Mouse (Mus musculus) embryonic facial prominence, embryonic 13.5 days (tissue): Measurements from ENCODE around the gene Ctnna2. TPM values are rescaled to one million over a fixed set of nuclear protein-coding genes. Genes with fewer than 3 reads are reported as not detected.

Experiments used
- ATAC-seq: fragments of 200-750 bp; cut with Nextera tagmentation; 2 replicates; pipeline ENCODE4 v1.8.0; 2017; ENCODE audit warnings: low read depth; ENCODE audit not compliant: insufficient number of reproducible peaks, insufficient read depth, low FRiP score, low TSS enrichment
- H3K27ac ChIP-seq: fragments of 300-500 bp; sonication (generic); 2 replicates; pipeline ENCODE4 v1.5.1; 2015; ENCODE audit warnings: moderate library complexity, mild to moderate bottlenecking, inconsistent platforms
- H3K27me3 ChIP-seq: fragments of 300-500 bp; sonication (generic); 2 replicates; pipeline ENCODE4 v1.6.1; 2015; ENCODE audit warnings: mild to moderate bottlenecking, inconsistent platforms
- H3K36me3 ChIP-seq: fragments of 300-500 bp; sonication (generic); 2 replicates; pipeline ENCODE4 v1.6.1; 2015; ENCODE audit warnings: mild to moderate bottlenecking, inconsistent platforms
- H3K4me1 ChIP-seq: fragments of 300-500 bp; sonication (generic); 2 replicates; pipeline ENCODE4 v1.6.1; 2015; ENCODE audit warnings: inconsistent platforms
- H3K4me2 ChIP-seq: fragments of 300-500 bp; sonication (generic); 2 replicates; pipeline ENCODE4 v1.6.1; 2015; ENCODE audit warnings: moderate library complexity, mild to moderate bottlenecking, inconsistent platforms
- H3K4me3 ChIP-seq: fragments of 300-500 bp; sonication (generic); 2 replicates; pipeline ENCODE4 v1.5.1; 2015; ENCODE audit warnings: mild to moderate bottlenecking, inconsistent platforms
- H3K9ac ChIP-seq: fragments of 300-500 bp; sonication (generic); 2 replicates; pipeline ENCODE4 v1.6.1; 2015; ENCODE audit warnings: mild to moderate bottlenecking, inconsistent platforms
- H3K9me3 ChIP-seq: fragments of 300-500 bp; sonication (generic); 2 replicates; pipeline ENCODE4 v1.6.1; 2016; ENCODE audit warnings: inconsistent platforms
- WGBS: fragments of 180-500 bp; shearing (Covaris S2); methylation state at CpG from one replicate; pipeline ENCODE4 v1.1.7; 2015; ENCODE audit warnings: mixed read lengths; 5-methylcytosine and 5-hydroxymethylcytosine counted together
- polyA plus RNA-seq: library from polyadenylated mRNA; unstranded; fragments of >200 nt; fragmentation: Nextera tagmentation; extraction: Ambion mirVana; gene quantifications from 2 replicates; pipeline ENCODE4 v1.2.1, GENCODE M21; 2015

Gene Ctnna2
- polyA plus RNA-seq, 1 experiment from 2014 or later = 9.1 TPM

DNA sequence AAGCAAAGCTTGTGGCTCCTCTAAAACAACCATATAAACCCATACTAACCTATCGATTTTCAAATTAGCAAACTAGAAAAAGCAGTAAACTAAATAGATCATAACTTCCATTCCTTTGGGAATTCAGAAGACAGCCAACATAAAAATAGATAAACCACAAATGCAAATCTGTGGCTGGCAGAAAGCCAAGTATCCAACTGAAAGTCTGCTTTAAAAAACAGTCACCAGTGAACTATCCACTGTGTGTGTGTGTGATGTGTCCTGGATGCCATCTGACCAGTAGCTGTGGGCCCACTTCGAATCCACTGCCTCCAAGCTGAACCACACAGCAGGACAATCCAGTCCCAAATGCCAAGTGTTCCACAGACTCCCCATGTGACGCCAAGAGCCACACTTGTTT lies 782.8 kb downstream of the Ctnna2 start:
- WGBS = 81% methylated on average over 3 of the region's 3 CpGs
- no peak overlapping the region for H3K27ac ChIP-seq
- H3K27me3 ChIP-seq = no peaks in the 10 kb centered on the region
- no peaks in the 10 kb centered on the region for H3K36me3 ChIP-seq
- no peaks in the 10 kb centered on the region for H3K9me3 ChIP-seq
- no peak for ATAC-seq
- H3K4me2 ChIP-seq = no peak overlapping the region
- H3K4me3 ChIP-seq = no peak overlapping the region
- H3K4me1 ChIP-seq = no peaks in the 10 kb centered on the region
- H3K9ac ChIP-seq = no peak overlapping the region

DNA sequence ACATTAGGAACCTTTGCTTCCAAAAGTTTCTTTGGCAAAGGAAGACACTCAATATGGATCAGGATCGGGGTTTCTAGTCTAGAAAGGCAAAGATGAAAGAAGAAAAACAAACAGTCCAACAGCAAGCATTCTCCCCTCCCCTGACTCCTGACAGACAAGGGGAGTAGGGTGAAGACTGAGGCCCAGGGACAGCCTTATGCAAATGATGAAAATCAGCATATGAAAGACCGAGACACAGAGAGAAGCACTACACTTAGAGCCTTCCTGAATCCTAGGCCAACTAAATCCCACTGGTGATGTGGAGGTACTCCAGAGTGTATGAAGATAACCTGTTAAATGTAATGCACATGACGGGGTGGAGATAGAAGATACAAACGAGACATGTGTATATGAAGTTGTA lies 787.9 kb downstream of the Ctnna2 start:
- Histone ChIP-seq H3K9ac (no peak overlapping the region), H3K36me3 (no peaks in the 10 kb centered on the region), H3K4me3 (no peak overlapping the region), H3K27ac (no peak overlapping the region), H3K4me2 (no peak overlapping the region), H3K4me1 (no peaks in the 10 kb centered on the region), H3K27me3 (no peaks in the 10 kb centered on the region), H3K9me3 (no peaks in the 10 kb centered on the region)
- 68% methylated on average over 4 of the region's 4 CpGs for WGBS
- no peak for ATAC-seq

DNA sequence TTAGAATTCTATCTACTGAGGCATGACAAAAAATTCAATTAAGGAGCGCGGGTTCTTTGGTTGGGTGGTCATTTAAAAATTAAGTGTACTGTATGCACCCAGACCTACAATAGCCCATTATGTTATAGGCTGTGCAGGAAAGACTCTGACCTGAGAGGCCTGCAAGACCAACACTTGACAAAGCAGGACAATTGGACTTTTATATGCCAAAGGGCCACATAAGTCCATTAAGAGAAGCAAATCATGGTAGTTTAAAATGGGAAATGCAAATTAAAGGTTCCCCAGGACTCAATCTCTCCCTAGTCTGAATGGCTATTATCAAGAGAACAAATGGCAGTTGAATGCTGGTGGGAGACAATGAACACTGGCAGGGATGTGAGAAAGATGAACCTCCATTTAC lies 790.9 kb downstream of the Ctnna2 start:
- no peaks in the 10 kb centered on the region for H3K4me1 ChIP-seq
- H3K4me2 ChIP-seq = no peak overlapping the region
- WGBS = 77% methylated on average over 2 of the region's 2 CpGs
- H3K9me3 ChIP-seq = no peaks in the 10 kb centered on the region
- H3K36me3 ChIP-seq = no peaks in the 10 kb centered on the region
- H3K27ac ChIP-seq = no peak overlapping the region
- H3K27me3 ChIP-seq = no peaks in the 10 kb centered on the region
- no peak for ATAC-seq
- H3K9ac ChIP-seq = no peak overlapping the region
- H3K4me3 ChIP-seq = no peak overlapping the region

DNA sequence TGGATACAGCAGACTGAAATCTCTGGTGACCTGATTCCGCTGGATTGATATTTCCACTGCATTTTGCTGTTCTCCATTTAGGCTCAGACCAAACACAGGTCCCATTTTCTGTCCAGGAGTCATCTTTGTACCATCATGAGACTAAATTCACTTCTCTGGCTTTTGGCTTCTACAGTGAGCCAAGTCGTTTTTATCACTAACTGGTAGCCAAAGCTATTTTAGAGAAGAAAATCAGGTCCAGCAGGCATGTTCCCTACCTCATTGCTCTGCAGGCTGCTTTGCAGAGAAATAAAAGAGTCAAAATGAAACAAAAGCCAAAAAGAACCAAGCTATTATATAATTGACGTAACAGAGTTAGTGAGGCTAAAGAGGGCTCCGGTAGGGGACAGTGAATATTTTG lies 793.7 kb downstream of the Ctnna2 start:
- Histone ChIP-seq H3K4me3 (no peak overlapping the region), H3K4me1 (no peaks in the 10 kb centered on the region), H3K27me3 (no peaks in the 10 kb centered on the region), H3K9ac (no peak overlapping the region), H3K36me3 (no peaks in the 10 kb centered on the region), H3K4me2 (no peak overlapping the region), H3K9me3 (no peaks in the 10 kb centered on the region), H3K27ac (no peak overlapping the region)
- WGBS = 82% methylated on average over 4 of the region's 4 CpGs
- ATAC-seq = no peak

DNA sequence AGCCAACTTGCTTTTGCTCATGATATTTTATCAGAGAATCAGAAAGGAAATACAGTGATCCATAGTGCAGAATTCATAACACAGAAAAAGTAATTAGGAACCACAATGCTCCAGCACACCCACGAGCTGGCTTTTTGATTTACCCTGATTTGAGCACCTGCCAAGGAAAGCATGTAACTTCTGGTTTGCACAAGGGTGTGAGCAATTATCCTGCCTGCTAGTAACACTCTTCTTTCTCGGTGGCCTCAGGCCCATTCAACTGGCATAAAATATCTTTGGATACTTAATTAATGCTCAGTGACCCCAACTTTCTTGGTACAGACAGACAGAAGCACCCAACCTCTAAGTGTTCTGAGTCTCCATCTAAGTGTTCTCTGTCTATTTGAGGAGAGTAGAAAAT lies 794.6 kb downstream of the Ctnna2 start:
- Histone ChIP-seq H3K4me1 (no peaks in the 10 kb centered on the region), H3K9me3 (no peaks in the 10 kb centered on the region), H3K36me3 (no peaks in the 10 kb centered on the region), H3K27me3 (no peaks in the 10 kb centered on the region), H3K4me2 (no peak overlapping the region), H3K4me3 (no peak overlapping the region), H3K9ac (no peak overlapping the region), H3K27ac (no peak overlapping the region)
- 64% methylated on average over 2 of the region's 2 CpGs for WGBS
- no peak for ATAC-seq

DNA sequence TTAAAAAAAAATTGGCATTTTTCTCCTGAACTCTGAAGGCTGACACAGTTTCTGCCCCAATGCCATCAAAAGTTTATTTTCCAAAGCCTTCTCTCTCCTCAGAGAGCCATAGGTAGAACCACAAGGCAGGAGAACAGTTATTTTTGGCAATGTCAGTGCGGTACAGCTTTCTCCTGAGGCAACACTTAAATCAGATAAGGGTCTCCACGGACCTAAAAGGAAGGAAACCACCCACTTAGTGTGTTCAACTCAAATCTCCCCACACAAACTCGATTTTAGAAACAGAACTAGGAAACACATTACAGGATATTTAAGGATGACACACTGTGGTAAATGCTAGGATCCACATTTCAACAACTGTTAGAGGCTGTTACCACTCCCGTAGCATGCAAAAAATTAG lies 803.7 kb downstream of the Ctnna2 start:
- no peak overlapping the region for H3K4me2 ChIP-seq
- H3K4me1 ChIP-seq = no peaks in the 10 kb centered on the region
- H3K27me3 ChIP-seq = no peaks in the 10 kb centered on the region
- no peak for ATAC-seq
- 32% methylated on average over 4 of the region's 4 CpGs for WGBS
- H3K27ac ChIP-seq = no peak overlapping the region
- no peaks in the 10 kb centered on the region for H3K36me3 ChIP-seq
- H3K9ac ChIP-seq = no peak overlapping the region
- no peaks in the 10 kb centered on the region for H3K9me3 ChIP-seq
- no peak overlapping the region for H3K4me3 ChIP-seq

DNA sequence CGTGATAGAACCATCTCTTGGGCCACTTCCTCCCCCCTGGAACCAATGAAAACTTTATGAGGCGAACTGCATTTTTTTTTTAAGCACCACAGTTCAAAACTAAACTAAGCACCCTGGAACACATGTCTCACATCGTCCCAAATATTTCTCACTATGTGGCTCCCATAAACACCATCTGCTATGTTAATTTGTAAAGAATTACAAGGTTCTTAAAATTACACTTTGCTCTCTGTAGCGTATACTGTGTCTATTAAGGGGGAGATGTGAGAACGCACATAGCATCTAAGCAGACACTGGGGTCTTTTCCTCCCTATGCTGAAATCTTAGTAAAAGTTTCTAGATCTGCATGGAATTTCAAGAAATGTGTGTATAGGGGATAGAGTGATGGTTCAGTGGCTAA lies 822.5 kb downstream of the Ctnna2 start:
- H3K36me3 ChIP-seq = no peaks in the 10 kb centered on the region
- ATAC-seq = no peak

DNA sequence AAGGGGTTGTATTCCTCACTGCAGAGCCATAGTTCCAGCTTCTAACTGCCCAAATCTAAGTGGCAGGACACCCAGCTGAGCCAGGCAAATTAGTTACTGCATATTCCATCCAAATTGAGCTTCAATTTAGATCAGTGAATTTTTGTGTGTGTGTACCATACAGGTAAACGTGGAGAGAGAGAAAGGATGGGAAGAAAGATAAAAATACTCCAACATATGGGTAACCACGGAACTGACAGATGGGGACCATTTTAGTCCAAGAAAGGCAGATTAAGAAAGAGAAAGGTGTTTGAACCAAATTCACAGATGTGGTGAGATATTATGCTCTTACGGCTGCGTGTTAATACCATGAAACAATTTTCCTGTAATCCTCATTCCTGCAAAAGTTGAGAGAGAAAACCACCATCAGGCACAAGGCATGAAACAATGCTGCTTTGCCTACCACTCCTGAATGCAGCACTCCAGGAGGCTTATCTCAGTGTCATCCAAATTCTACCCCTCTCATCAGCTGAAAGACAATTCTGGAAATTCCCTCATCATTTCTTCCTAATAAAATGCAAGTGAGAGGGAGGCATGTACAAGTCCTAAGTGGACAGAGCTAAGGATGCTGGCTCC lies 840.1 kb downstream of the Ctnna2 start:
- no peaks in the 10 kb centered on the region for H3K27me3 ChIP-seq
- ATAC-seq = no peak
- no peak overlapping the region for H3K4me2 ChIP-seq
- no peak overlapping the region for H3K4me3 ChIP-seq
- H3K36me3 ChIP-seq = no peaks in the 10 kb centered on the region
- no peaks in the 10 kb centered on the region for H3K4me1 ChIP-seq
- H3K9me3 ChIP-seq = no peaks in the 10 kb centered on the region
- no peak overlapping the region for H3K9ac ChIP-seq
- WGBS = 88% methylated on average over 4 of the region's 4 CpGs
- no peak overlapping the region for H3K27ac ChIP-seq

More for the DNA sequence above, 822.5 kb downstream of the Ctnna2 start:
- H3K9me3 ChIP-seq = no peaks in the 10 kb centered on the region
- no peaks in the 10 kb centered on the region for H3K4me1 ChIP-seq
- no peak overlapping the region for H3K4me3 ChIP-seq
- WGBS = 72% methylated on average over 5 of the region's 5 CpGs
- H3K4me2 ChIP-seq = no peak overlapping the region
- no peak overlapping the region for H3K9ac ChIP-seq
- H3K27me3 ChIP-seq = no peaks in the 10 kb centered on the region
- H3K27ac ChIP-seq = no peak overlapping the region

DNA sequence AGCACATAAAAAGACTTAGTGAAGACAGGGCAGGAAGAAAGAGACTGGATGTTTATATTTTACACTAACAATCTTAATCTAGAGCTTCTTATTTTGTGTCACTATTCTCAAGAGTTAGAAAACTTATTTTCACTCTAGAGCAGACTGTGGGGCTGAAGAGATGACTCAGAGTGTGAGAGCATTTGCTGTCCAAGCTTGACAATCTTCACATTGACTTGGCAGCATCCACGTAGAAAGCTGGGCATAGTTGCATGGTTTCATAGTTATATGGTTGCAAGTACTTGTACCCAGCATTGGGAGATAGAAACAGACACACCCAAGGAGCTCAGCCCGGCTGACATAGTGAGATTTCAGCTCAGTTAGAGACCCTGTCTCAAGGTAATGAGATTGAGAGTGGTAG lies 858.6 kb downstream of the Ctnna2 start:
- Histone ChIP-seq H3K27ac (no peak overlapping the region), H3K4me1 (no peaks in the 10 kb centered on the region), H3K9ac (no peak overlapping the region), H3K27me3 (no peaks in the 10 kb centered on the region), H3K36me3 (no peaks in the 10 kb centered on the region), H3K4me2 (no peak overlapping the region), H3K4me3 (no peak overlapping the region), H3K9me3 (no peaks in the 10 kb centered on the region)
- no peak for ATAC-seq
- 88% methylated on average over 2 of the region's 2 CpGs for WGBS

DNA sequence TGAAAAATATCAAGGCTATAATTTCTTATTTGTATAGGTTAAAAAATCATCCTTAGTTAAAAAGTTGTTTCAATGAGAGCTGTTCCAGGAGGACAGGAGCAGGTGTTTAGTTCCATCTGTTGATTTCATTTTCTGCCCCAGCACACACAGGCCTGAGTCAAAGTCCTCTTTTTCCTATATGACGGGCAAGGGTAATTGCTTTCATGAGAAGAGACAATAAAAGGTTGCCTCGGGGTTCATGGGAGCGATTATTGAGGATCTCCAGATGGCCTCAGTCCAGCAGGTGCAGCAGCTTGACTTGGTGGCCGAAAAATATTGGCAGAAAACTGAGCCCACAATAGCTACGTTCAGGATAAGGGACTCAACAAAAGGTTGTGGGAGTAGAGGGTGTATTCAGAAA lies 859.0 kb downstream of the Ctnna2 start:
- H3K36me3 ChIP-seq = no peaks in the 10 kb centered on the region
- H3K4me1 ChIP-seq = no peaks in the 10 kb centered on the region
- no peaks in the 10 kb centered on the region for H3K27me3 ChIP-seq
- no peak overlapping the region for H3K4me2 ChIP-seq
- H3K4me3 ChIP-seq = no peak overlapping the region
- no peak overlapping the region for H3K27ac ChIP-seq
- no peaks in the 10 kb centered on the region for H3K9me3 ChIP-seq
- ATAC-seq = no peak
- no peak overlapping the region for H3K9ac ChIP-seq
- 75% methylated on average over 5 of the region's 5 CpGs for WGBS

DNA sequence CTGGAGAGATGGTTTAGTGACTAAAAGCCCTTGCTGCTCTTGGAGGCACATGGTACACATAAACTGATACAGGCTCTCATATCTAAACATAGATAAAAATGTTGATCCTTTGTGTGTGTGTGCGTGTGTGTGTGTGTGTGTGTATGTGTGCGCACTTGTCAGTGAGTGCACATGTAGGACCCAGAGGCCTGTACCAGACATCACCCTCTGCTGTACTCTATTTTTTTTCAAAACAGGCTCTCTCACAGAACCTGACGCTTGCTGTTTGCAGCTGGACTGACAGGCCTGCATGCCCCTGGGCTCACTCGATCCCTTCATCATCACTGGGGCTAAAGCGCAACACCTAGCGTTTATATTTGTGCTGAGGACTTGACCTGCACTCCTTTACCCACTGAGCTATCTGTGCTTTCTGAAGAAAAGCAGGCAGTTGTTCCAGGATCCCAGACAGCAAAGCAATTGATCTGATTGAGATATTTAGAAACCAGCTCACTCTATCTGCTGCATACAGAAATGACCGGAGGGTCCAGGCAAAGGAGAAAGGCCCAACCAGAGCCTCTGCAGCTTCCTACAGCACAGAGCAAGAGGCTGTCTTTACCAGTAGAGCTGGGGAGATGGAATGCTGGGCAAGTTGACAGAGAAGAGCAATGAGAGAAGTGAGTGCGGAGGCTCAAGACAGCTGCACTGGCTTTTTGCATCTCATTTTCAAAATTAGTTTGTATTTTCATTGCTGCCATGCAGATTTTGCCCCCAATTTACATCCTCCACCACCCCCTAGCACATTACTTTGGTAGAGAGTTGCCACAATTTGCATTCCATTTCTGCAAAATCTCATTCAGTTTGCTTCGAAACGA lies 870.2 kb downstream of the Ctnna2 start:
- no peak for ATAC-seq
- Histone ChIP-seq H3K27me3 (no peaks in the 10 kb centered on the region), H3K4me3 (no peak overlapping the region), H3K36me3 (no peaks in the 10 kb centered on the region), H3K4me1 (no peaks in the 10 kb centered on the region; the same call in 1 of the 2 replicates), H3K4me2 (no peak overlapping the region), H3K27ac (no peak overlapping the region), H3K9ac (no peak overlapping the region), H3K9me3 (no peaks in the 10 kb centered on the region)
- 73% methylated on average over 10 of the region's 10 CpGs for WGBS

DNA sequence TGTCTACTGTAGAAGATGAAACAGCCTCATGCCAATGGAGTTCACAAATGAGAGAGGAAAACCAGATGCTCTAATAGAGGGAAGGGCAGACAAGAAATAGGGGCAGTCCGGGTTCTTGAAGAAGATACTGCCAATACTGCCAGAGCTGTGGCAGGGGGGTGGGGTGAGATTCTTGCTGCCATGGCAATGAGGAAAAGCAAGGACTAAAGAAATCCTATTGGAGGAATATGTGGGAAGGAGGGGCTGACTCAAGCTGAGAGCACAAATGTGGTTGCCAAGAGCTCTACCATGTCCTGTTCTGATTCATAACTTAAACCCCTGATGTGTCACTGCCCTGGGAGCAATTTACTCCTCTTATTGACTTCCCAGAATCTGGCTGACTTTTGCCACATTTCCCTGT lies 878.5 kb downstream of the Ctnna2 start:
- H3K27ac ChIP-seq = no peak overlapping the region
- no peaks in the 10 kb centered on the region for H3K9me3 ChIP-seq
- H3K4me2 ChIP-seq = no peak overlapping the region
- no peaks in the 10 kb centered on the region for H3K36me3 ChIP-seq
- H3K27me3 ChIP-seq = no peaks in the 10 kb centered on the region
- no peak for ATAC-seq
- no peak overlapping the region for H3K4me3 ChIP-seq
- H3K9ac ChIP-seq = no peak overlapping the region
- no peaks in the 10 kb centered on the region for H3K4me1 ChIP-seq
- WGBS = 29% methylated on average over 1 of the region's 1 CpGs
